Mouse (Mus musculus): ENCODE data around the gene Fgf22.
"Not testable (repeated sequence)": the region's sequence is repeated elsewhere in the genome, so short reads cannot be mapped to it uniquely, and the experiment has no call there.

Fgf22 gene

DNA sequence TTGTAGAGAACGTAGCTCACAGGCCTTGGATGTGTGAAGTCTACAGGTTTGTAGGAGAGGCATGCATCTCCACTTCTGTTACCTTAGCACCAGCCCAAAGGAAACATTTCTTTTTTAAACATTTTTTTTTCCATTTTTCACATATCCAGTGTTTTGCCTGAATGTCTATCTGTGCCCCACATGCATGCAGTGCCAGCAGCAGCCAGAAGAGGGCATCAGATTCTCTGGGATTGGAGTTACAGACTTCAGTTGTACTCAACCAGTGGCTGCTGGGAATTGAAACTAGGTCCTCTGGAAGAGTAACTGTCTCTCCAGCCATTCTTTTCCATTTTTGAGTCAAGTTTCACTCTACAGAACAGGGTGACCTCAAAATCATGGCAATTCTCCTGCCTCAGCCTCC is 22.4 kb upstream of the Fgf22 start:
- no peak for DNase-seq (ENCODE audit: low spot score)

DNA sequence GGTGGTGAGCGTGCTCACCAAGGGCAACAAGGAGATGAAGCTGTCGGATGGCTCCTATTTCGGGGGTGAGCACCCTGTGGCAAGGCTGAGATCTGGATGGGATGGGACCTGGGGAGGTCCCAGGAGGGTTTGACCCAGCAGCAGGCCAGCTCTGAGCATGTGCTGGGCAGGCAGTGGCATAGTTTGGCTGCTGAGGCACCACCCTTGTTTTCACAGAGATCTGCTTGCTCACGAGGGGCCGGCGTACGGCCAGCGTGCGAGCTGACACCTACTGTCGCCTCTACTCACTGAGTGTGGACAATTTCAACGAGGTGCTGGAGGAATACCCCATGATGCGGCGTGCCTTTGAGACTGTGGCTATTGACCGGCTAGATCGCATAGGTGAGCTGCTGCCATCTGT is 21.0 kb upstream of the Fgf22 start:
- no peak for DNase-seq (ENCODE audit: low spot score)

DNA sequence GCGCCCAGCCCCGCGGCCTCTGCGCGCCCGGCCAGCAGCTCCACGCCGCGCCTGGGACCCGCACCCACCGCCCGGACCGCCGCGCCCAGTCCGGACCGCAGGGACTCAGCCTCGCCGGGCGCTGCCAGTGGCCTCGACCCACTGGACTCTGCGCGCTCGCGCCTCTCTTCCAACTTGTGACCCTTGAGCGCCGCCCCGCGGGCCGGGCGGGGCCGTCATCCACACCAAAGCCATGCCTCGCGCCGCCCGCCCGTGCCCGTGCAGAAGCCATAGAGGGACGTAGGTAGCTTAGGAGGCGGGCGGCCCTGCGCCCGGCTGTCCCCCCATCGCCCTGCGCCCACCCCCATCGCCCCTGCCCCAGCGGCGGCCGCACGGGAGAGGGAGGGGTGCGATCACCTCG is 19.5 kb upstream of the Fgf22 start:
- no peak for DNase-seq (ENCODE audit: low spot score)

DNA sequence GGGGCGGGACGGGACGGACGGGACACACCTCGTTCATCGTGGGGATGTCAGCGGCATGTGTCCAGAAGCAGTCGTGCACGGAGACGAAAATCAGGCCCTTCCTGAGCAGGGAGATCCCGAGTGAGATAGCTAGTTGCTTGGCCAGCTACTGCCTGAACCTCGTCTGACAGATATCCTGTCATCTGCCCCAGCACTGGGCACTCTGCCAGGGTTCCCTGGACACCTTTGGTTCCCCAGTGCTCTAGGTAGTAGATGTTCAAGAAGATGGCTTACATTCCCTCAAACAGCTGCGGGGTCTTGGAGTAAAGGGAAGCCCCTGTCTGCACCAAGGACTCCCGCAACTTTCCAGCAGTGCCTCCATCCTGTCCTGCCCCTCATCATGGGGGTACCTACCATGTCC is 18.2 kb upstream of the Fgf22 start:
- DNase-seq (ENCODE audit: low spot score) = no peak

- DNase-seq (ENCODE audit: low spot score) = no peak
Observed at GRCm38 (mm10) chr10:79738259-79738658, 16.6 kb upstream of the Fgf22 start.

DNA sequence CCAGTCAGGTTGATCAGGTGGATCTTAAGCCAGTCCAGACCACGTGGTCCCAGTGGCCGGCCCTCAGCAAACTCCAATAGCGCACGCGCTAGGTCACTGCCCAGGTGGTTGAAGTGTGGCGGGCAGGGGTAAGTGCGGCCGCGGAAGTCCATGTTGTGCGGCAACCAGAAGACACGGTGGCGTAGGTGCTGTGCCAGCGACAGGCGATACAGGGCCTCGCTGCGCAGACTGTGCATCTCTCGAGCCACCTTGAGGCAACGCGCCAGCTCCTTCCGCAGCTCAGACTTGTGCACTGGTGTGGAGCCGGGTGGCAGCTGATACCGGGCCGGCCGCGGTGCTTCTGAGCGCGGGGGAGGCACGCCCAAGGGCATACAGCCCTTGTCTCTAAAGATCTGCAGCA is 15.6 kb upstream of the Fgf22 start:
- DNase-seq (ENCODE audit: low spot score) = no peak

DNA sequence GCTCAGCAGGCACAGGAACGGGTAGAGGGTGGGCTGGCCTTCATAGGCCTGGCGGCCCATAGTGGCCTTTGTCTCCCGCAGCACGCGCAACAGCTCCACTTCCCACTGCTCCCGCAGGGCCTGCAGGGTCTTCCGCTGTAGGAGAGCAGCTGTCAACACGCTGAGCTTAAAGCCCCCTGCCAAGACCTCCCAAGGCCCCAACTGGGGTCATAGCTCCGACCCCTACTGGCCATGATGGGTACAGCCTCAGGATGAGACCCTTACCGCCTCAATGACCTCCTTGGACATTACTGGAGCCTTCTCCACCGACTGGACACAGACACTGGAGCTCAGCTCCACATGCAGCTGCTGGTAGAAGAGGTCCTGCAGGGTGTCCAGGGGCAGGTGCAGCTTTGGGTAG is 14.0 kb upstream of the Fgf22 start:
- peak; percentile 45 for DNase-seq (ENCODE audit: low spot score)

- DNase-seq (ENCODE audit: low spot score) = no peak
Observed at GRCm38 (mm10) chr10:79743161-79743560, 11.7 kb upstream of the Fgf22 start.

- DNase-seq (ENCODE audit: low spot score) = no peak
Observed at GRCm38 (mm10) chr10:79743650-79744365, 11.1 kb upstream of the Fgf22 start.

DNA sequence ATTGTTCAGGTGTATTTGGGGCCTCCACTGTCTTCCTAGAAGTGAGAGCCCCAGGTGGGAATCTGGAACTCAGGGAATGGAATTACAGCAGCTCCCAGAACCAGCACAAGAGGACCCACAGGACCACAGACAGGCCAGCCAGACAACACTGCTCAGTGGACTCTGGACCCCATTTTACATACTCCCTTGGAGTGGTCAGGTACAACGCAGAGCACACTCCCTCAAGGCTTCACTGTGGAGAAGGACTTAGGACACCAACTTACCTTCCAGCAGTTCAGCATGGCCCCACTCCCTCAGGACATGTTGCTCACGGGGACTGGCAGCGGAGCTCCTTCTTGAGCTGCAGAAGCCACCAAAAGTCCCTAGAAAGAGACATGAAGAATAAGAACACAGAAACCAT is 9.5 kb upstream of the Fgf22 start:
- DNase-seq (ENCODE audit: low spot score) = no peak

DNA sequence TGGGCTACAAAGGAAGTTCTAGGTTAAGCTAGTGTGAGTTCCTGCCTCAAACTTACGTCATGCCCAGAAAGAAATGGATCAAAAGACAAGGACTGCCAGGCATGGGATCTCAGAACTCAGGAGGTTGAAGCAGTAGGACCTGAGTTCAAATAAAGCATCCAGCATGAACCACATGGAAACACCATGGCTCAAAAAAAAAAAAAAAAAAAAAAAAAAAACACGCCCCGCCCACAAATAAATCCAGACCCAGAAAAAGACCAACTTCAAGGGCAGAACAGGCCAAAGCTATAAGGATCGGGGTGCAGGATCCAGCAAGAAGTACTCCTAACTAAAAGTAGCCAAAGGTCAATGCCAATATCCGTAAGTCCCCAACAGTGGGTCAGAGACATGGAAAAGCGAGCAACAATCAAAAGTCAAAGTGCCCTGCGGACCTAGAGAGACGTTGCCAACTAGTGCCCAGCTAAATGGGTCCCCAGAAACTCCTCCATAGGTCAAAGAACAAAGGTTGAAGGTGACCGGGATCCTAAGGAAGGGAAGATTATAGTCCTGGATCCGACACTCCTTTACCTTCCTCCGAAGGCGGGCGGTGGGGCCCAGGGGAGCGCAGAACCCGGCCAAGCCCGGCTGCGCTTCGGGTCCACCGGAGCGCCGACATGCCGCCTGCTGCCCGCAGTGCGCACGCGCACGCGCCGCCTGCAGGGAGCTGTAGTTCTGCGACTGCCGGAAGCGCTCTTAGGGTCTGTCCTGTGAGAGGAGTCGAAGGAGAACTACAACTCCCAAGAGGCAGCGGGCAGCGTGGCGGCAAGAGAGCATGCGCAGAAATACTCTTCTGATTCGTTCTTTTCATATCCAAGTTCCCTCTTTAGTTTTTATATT is 8.7 kb upstream of the Fgf22 start, which contains the start of gene Polrmt:
Polrmt (minus strand) TSS at position 684 of the 876 bp plus-strand sequence.
- peak; percentile 99 for DNase-seq (ENCODE audit: low spot score)

GRCm38 (mm10) chr10:79746774-79747151 is 8.1 kb upstream of the Fgf22 start:
- DNase-seq (ENCODE audit: low spot score) = no peak

DNA sequence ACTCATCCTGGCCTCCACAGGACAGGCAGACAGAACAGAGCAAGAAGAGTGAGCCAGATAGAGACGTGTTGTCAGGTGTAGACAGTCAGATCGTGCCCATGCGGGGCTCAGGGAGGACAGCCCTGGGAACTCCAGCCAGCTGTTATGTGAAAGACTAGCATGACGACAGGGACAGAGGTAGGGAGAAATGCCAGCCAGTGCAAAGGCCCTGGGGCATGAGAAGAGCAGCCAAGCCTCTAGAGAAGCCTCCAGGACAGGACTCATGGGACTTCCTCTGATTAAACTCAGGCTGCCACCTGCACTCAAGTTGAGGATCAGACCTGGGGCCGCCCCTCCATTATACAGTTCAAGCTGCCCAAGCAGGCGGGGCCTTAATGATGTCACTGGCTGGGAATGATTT is 6.4 kb upstream of the Fgf22 start:
- no peak for DNase-seq (ENCODE audit: low spot score)

DNA sequence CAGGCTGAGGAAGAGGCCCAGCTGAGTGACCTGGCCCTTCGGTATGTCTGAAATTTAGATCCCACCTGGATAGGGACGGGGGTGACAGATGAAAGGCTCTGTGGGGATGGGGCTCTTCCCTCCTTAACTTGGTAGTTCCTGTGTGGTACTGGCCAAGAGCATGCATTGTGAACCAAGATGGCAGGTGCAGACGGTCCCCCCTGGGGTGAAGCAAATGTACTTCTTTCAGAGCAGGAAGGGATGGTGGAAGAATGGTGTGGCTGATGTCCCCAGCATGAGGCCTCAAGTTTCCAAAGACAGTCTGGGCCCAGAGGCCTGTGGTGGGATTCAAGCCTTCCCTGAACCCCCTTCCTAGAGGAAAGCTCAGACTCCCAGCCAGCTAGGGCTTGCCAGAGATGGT is 978 bp downstream of the Fgf22 start:
- DNase-seq (ENCODE audit: low spot score) = no peak

DNA sequence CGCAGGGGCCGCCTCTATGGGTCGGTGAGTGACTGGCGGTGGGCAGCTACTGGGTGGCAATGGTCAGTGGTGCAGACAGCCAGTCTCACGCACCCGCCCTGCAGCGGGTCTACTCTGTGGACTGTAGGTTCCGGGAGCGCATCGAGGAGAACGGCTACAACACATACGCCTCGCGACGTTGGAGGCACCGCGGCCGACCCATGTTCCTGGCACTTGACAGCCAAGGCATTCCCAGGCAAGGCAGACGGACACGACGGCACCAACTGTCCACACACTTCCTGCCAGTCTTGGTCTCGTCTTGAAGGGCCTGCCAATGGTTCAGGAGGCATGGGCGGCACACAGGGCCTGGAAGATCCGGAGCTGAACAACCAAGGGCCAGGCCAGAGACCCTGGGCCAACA is 1.8 kb downstream of the Fgf22 start:
- DNase-seq (ENCODE audit: low spot score) = no peak

DNA sequence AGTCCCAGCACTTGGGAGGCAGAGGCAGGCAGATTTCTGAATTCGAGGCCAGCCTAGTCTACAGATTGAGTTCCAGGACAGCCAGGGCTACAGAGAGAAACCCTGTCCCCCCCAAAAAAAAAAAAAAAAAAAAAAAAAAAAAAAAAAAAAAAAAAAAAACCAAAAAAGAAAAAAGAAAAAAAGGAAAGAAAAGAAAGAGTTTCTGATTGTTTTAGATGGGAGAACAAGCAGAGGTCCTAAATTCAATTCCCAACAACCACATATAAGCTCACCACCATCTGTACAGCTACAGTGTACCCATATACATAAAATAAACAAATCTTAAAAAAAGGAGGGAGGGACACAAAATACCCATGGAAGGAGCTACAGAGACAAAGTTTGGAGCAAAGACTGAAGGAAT is 4.8 kb downstream of the Fgf22 start:
- not testable (repeated sequence) for DNase-seq (ENCODE audit: low spot score)

DNA sequence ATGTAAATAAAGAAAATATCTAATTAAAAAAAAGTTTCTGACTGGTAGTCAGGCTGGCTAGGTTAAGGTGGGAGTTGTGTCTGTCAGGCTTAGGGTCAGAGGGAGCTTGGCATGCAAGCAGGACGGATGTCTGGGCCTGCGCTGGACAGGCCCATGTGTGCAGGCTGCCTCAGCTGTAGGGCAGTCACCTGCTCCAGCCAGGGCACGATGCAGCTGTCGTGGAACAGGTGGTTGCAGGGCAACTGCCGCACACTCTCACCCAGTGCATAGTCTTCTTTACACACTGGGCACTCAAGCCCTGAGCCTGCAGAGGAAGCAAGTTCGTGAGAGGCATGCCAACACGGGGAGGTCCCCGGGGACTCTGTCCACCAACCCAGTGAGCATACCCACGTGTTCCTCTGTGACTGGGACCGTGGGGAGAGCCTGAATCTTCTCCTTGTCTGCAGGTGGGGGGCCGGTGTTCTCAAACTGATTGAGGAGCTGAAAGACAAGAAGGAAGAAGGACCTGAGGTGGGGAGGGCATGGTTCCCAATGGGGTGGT is 5.8 kb downstream of the Fgf22 start:
- no peak for DNase-seq (ENCODE audit: low spot score)

GRCm38 (mm10) chr10:79762875-79763274 is 8.0 kb downstream of the Fgf22 start:
- no peak for DNase-seq (ENCODE audit: low spot score)

DNA sequence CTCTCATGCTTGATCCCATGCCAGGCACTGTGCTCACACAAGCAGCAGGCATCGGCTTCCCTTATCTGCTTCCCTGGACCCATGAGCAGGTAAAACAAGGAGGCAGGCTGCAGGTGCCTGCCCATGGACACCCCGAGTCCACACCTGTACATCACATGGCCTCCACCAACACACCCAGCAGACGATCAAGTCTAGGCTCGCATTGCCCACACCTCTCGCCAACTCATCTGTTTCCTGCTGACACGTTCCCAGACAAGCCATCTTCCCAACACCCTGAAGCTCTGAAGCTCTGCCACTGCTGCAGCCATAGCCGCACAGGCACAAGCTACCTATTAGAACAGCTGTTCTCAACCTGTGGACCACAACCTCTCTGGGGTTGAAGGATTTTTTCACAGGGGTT is 9.4 kb downstream of the Fgf22 start:
- no peak for DNase-seq (ENCODE audit: low spot score)

DNA sequence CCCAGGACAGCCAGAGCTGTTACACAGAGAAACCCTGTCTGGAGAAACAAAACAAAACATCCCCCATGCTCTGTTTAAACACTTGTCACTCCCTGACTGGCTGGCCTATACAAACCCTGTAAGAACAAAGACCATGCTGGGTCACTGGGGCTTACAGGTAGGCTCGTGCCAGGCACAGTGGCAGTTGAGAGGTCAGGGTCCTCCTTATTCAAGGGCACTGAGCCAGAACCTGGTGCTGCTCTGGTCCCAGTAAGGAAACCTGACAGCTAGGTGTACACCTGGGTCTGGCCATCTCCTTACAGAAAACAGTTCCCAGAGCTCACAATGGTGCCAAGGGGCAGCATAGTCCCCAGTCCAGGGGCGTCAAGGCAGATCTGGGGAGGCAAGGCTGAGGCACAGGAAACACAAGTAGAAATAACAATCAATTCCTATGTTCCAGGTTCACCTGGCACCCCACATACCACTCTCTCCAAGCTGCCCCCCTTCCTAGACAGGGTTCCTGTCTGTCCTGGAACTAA is 10.4 kb downstream of the Fgf22 start:
- DNase-seq (ENCODE audit: low spot score) = no peak

DNA sequence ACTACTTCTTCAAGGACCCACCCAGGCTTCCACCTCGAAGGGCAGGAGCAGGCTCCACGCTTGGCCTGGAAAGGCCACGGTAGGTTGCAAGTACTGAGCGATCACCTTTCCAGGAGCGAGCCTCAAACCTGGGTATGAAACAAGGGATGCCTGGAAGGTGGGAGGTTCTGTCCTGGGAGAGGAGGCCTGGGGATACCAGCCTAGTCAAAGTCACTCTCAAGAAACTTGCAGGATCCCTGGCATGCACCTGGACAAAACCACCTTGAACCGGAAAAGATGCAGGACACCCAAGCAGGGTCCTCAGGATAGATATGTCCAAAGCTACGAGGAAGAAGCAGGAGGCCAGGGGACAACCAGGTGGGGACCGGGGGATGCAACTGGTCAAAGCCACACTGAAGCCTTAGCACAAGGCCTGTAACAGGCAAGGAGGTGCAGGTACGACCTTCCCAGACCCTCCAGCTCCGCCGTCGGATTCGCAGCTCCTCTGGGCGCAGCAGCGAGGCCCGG is 11.2 kb downstream of the Fgf22 start:
- peak; percentile 33 for DNase-seq (ENCODE audit: low spot score)

GRCm38 (mm10) chr10:79766508-79767325 is 11.8 kb downstream of the Fgf22 start, which contains the start of gene Rnf126:
Gene Rnf126, minus strand, starts transcription at chr10:79766952.
- peak; percentile 100 for DNase-seq (ENCODE audit: low spot score)
